7 mouse cellular contexts compared by ENCODE assay signal in genomic region chr1:43827763-43828194, GRCm38 (mm10). TPM values are rescaled to one million over a fixed set of nuclear protein-coding genes. Genes with fewer than 3 reads are reported as not detected.
DNase-seq lines count a peak whose midpoint lies in the region; ATAC-seq lines count a peak whose summit lies in the region.

Gene Uxs1 (minus strand): TSS chr1:43827800.

- no peaks in the 10 kb centered on the region for H3K9me3 ChIP-seq in embryonic facial prominence, embryonic 11.5 days (replicated peaks; ENCODE audit: control insufficient read depth, low read length)
- no peaks in the 10 kb centered on the region for H3K9me3 ChIP-seq in limb, embryonic 10.5 days (replicated peaks)
- H3K9me3 ChIP-seq in midbrain, embryonic 13.5 days, result no peaks in the 10 kb centered on the region

- peak within 1 kb of the TSS; percentile 92 for H3K4me3 ChIP-seq in embryonic facial prominence, embryonic 11.5 days (ENCODE audit: low read depth, low read length)
- H3K4me3 ChIP-seq in limb, embryonic 10.5 days, result peak within 1 kb of the TSS; percentile 96
- peak within 1 kb of the TSS; percentile 73 for H3K4me3 ChIP-seq in midbrain, embryonic 13.5 days (replicated peaks)

- no peaks in the 10 kb centered on the region for H3K36me3 ChIP-seq in embryonic facial prominence, embryonic 11.5 days (replicated peaks; ENCODE audit: control insufficient read depth, insufficient read depth, low read depth, low read length)
- H3K36me3 ChIP-seq in limb, embryonic 10.5 days, result 0 out of 2 replicates have a peak, but pooled peaks cover 4% of the 10 kb centered on the region
- H3K36me3 ChIP-seq in midbrain, embryonic 13.5 days, result no peaks in the 10 kb centered on the region

- H3K4me2 ChIP-seq in embryonic facial prominence, embryonic 11.5 days (ENCODE audit: low read depth, low read length), result peak within 1 kb of the TSS; percentile 93
- H3K4me2 ChIP-seq in midbrain, embryonic 13.5 days (replicated peaks), result peak within 1 kb of the TSS; percentile 96

- H3K9ac ChIP-seq in embryonic facial prominence, embryonic 11.5 days (replicated peaks; ENCODE audit: low read length), result peak within 1 kb of the TSS; percentile 95
- H3K9ac ChIP-seq in midbrain, embryonic 13.5 days (replicated peaks), result peak within 1 kb of the TSS; percentile 89

- peak; percentile 97 for ATAC-seq in embryonic facial prominence, embryonic 11.5 days (replicated peaks; ENCODE audit: insufficient number of reproducible peaks, low FRiP score, low TSS enrichment, low read depth)
- peak; percentile 91 for ATAC-seq in granulocyte monocyte progenitor cell, adult 5-6 weeks (replicated peaks; ENCODE audit: poor library complexity, severe bottlenecking)
- peak; percentile 98 for ATAC-seq in midbrain, embryonic 13.5 days

- peak within 1 kb of the TSS; percentile 93 for H3K27ac ChIP-seq in embryonic facial prominence, embryonic 11.5 days (replicated peaks; ENCODE audit: low read depth, low read length)
- peak within 1 kb of the TSS; percentile 96 for H3K27ac ChIP-seq in limb, embryonic 10.5 days
- peak within 1 kb of the TSS; percentile 94 for H3K27ac ChIP-seq in midbrain, embryonic 13.5 days

- H3K27me3 ChIP-seq in embryonic facial prominence, embryonic 11.5 days (ENCODE audit: control insufficient read depth, insufficient read depth, low read length), result no peaks in the 10 kb centered on the region
- H3K27me3 ChIP-seq in limb, embryonic 10.5 days (ENCODE audit: low read depth, poor library complexity, severe bottlenecking), result no peaks in the 10 kb centered on the region
- H3K27me3 ChIP-seq in midbrain, embryonic 13.5 days, result no peaks in the 10 kb centered on the region

- under 1% methylated on average over 38 of the region's 41 CpGs for WGBS in embryonic facial prominence, embryonic 11.5 days
- under 1% methylated on average over 41 of the region's 41 CpGs for WGBS in limb, embryonic 10.5 days
- WGBS in midbrain, embryonic 13.5 days, result under 1% methylated on average over 41 of the region's 41 CpGs

- no peaks in the 10 kb centered on the region for H3K4me1 ChIP-seq in embryonic facial prominence, embryonic 11.5 days (ENCODE audit: control insufficient read depth, insufficient read depth, low read length)
- H3K4me1 ChIP-seq in limb, embryonic 10.5 days, result peaks cover 16% of the 10 kb centered on the region
- peaks cover 29% of the 10 kb centered on the region for H3K4me1 ChIP-seq in midbrain, embryonic 13.5 days (replicated peaks)

- DNase-seq in adrenal gland, postnatal 14 days, result peak; percentile 99
- DNase-seq in embryonic facial prominence, embryonic 11.5 days (ENCODE audit: low spot score), result peak; percentile 99
- peak; percentile 99 for DNase-seq in kidney, adult 11 months
- DNase-seq in limb, embryonic 10.5 days (ENCODE audit: low spot score), result peak; percentile 98
- DNase-seq in spleen, adult 12 weeks (ENCODE audit: low spot score), result peak; percentile 94

RNA-seq across cellular contexts. Expression of gene Uxs1, which starts in this region (rescaled TPM):
- total RNA-seq in adrenal gland, postnatal 14 days (2021), result 34.4 and 36.4 TPM in 2 replicates
- 24.8 and 25.6 TPM in 2 replicates for polyA plus RNA-seq in embryonic facial prominence, embryonic 11.5 days (2014; fragmentation: Nextera tagmentation; extraction: Ambion mirVana)
- 20.6 and 45.0 TPM in 2 replicates for total RNA-seq in granulocyte monocyte progenitor cell, adult 5-6 weeks (2014; fragmentation: Nextera tagmentation)
- total RNA-seq in granulocyte monocyte progenitor cell, adult 5-6 weeks (2017), result 28.4 and 39.2 TPM in 2 replicates
- polyA plus RNA-seq in limb, embryonic 10.5 days (2016; fragmentation: Nextera tagmentation; extraction: Ambion mirVana), result 21.2 and 22.5 TPM in 2 replicates
- 14.8 and 16.3 TPM in 2 replicates for polyA plus RNA-seq in midbrain, embryonic 13.5 days (2015; fragmentation: Nextera tagmentation; extraction: Ambion mirVana)

Comparison
In these comparisons a context has a peak if more than half of its experiments do, and no peak if none do; other contexts are left out.
1. Peak in every context shown above with its lines: DNase-seq, ATAC-seq, H3K4me3 ChIP-seq and H3K27ac ChIP-seq.